Mouse (Mus musculus) kidney, adult 18-20 months (tissue): ENCODE measurements around the gene Itsn1.

Experiments used
- DNase-seq: peaks from one replicate; pipeline ENCODE4 v3.0.0; 2021

Gene Itsn1

DNA sequence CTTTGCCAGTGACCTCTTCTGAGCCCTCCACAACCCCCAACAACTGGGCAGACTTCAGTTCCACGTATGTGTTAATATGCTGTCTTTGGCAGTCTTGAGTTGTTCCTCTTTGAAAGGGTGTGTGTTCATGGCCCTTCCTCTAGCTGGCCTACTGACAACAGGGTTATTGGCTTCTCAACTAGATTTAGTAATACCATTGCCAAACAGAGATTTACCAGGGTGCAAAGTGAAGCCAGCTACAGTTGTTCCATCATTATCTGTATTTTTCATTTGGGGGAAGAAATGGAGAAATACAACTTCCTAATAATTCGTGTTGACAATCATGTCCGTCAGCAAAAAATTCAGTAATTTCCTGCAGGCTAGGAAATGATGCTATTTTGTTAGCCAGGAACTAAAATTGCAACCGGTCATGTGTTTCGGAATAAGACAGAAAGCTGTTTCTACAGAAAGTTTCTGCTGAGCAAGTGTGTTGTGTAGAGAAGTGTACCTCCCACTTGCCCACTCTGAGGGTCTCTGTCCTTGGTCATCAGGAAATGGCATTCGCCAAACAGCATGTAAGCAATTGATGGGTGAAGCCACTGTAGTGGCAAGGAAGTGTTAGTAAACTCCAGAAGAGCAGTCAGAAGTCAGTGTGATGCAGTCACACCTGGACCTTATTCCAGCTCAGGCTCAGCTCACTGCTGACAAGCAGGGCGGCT, 120.0 kb downstream of the Itsn1 start:
- no peak for DNase-seq

DNA sequence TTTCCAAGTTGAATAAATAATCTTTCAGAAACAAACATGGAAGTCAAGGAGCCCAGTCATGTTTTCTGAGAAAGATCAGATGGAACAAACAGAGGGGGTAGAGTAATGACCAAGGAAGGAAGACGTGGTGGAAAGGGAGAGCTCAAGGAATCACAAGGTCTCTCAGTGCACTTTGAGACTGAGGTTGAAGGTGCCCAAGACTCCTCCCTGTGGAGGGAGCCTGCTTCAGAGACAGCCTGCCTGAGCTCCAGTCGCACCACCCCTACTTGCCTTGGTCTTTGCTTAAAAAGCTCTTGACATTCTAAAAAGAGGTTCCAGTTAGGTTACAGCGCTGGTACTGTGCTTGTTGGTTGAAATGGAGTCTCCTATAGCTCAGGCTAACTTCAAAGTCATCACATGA, 121.1 kb downstream of the Itsn1 start:
- no peak for DNase-seq

DNA sequence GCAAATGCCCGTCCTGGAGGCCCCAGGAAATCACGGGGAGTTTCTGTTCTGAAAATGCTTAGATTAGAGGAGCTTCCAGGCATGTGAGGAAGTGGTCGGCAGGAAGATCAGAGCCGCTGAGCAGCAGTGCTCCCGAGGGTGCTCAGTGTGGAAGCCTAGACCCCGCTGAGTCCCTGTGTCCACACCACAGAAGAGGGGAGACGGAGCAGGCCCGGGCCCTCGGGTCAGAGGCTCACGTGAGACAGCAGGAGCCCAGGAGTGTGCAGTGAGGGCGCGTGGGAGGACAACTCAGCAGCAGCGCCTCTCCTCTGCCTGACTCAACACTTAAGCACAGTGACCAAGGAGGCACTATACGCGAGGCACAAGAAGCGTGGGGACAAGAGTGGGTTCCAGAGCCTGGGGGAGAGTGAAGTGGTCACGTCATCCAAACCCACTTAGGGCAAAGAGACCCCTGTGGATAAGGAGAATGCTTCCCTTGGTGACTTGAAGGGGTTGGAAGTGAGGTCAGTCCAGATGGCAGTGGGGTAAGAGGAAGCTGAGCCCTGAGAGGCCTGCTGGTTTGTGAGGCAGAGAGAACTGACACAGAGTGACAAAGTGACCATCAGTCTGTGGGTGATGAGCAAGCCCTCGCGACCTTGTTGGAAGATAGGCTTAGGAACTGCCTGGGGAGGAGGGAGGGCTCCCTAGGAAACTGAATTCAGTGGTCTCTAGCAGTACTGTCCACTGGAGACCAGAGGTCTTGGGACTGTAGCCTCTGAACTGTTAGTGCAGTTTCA, 122.6 kb downstream of the Itsn1 start:
- no peak for DNase-seq

DNA sequence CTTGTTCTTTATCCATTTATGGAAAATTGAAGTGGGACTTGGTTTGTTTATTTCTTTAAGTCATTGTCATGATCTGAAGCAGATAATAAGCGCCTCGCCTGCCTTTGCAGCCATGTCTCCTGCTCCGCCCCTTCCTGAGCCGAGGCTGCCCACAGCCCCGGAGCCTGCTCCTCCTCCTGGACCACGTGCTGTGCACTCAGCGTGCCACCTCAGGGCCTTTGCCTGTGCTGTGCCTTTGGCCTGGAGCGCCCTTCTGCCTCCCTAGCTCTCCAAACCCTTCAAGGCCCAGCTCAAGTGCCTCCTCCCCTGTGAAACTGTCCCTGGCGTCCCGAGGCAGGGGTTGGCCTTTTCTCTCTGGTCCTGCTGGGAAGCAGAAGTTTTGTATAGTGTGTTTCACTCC, 123.7 kb downstream of the Itsn1 start:
- no peak for DNase-seq

DNA sequence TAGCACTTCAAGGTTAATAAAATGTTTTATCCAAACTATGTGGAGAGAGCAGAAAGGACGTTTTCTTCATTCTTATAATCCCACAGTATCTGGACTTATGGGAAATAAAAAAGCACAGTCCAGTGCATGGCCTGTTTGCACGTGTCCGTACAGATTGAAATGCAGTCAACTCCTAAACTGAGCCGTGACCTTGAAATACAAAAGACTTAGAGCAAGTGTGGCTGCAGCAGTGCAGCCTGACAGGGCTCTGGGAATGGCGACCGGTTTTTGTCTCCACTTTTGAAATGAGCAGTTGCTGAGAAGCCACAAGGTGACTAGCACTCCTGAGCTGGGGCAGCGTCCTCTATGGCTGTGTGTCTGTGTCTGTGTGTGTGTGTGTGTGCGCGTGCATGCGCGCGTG, 124.1 kb downstream of the Itsn1 start:
- DNase-seq = no peak

DNA sequence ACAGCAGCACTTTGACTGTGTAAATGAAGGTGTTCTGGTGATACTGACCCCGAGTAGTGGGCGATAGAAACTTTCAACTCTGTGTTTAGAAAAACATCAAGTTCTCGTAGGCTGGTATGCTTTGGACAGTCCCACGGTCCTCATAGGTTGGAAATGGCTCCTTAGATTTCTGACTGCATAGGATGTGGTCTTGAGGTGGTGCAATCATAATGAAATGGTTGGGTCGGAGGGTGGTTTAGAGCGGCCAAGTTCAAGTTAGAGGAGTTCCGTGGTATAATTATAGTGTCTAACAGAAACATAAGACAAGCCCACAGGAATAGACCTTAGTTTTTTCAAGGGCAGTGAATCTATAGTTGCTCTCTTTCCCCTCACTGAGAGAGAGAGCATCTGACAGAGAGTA, 129.6 kb downstream of the Itsn1 start:
- no peak for DNase-seq

DNA sequence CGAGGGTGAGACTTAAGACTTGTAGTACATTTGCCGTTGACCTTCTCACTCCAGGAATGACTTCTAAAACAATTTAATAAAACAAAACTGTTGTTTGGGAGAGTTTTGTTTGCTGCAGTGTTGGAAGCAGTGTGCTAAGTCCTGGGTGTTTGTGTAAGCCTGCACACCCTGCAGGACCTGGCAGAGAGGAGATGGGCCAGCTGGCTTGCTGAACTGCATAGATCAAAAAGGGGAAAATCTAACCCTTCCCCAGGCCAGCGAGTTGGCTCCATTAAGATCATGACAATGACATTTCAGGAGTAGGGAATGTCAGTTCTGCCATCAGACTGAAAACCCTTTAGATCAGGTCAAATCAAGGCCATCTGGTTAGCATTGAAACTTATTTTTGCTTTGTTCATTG, 130.1 kb downstream of the Itsn1 start:
- no peak for DNase-seq

DNA sequence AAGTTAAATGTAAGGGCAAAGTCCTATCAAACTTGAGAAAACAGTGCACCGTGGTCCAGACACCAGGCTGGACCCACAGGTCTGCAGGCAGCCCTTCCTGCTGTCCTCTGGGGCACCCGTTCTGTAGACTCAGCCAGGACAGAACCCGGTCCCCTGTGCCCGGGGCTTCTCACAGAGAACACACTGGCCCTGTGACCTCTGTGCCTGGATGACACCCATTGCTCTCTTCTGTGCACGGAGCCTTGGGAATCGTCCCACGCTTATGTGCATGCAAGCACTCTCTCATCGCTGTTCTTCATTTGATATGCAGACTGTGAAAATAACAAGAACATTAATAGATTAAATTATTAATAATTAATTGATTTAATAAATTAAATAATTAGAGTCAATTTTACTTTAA, 130.9 kb downstream of the Itsn1 start:
- no peak for DNase-seq

DNA sequence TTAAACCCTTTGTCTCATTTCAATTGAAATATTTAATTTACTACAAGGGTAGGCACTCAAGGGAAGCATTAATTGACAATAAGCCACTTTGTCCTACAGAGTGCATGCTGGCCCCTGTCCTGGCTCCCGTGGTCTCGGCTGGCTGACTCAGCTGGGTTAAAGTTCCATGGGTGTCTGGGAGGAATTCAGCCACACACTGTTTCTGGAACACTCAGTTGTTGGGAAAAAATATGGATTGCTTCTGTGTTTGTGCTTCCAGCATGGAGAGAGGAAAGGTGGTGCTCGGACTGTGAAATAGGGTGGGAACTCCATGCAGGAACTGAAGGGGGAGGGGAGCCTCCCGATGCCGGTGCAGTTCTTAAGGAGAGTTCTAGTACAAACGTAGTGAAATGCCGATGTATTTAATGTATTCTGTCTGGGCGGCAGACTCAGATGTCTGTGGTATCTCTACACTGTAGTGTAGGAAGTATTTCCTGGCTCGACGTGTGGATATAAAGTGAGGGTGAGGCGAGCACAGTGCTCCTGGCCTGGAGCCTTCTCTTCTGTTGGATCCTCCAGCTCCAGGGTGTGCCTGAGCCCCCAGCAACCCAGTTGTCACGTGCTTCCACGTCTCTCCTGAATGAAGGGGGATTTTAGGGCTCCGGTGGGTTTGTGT, 131.5 kb downstream of the Itsn1 start:
- DNase-seq = peak; percentile 62

DNA sequence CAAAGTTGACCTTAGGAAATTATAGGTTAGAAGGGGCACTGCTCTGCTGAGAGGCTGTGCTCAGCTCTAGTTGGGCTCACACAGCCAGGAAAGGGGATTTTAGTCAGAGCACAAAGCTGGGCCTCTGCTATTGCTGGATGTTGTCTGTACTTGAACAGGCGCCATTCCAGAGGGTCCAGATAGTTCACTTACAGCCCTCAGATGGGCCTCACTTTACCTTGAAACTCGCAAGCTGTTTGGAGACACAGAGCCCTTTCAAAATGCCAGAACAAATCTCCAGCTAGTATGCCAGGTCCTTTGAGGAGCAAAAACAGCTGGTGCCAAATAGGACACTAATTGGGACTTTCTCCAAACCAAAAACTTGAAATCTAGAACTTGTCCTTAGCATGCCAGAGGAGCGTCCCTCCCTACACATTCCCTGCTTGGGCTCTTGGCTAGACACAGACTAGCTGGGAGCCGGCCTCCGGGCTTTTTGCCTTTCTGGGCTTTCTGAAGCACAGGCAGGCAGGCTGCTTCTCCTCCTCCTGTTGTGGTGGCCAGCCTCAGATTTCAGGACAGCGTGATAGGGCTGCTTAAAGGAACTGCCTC, 132.8 kb downstream of the Itsn1 start:
- no peak for DNase-seq

DNA sequence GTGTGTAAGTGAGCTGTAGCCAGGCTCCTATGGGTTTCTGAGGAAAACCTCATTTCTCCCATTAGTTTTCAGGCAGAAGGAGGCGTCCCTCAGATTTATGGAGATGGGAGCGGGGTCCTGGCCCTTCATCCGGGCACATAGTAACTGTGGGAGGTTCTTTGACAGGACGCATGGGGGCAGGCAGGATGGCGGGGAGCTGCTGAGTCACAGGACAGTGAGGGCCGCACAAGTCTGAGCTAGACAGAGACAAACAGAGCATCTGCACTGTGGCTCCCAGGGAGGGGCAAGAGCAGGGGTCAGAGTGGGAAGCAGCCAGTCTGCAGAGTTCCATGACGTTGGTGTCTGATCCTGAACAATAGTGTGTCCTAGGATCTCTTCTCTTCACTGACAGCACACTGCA, 133.8 kb downstream of the Itsn1 start:
- peak; percentile 28 for DNase-seq

DNA sequence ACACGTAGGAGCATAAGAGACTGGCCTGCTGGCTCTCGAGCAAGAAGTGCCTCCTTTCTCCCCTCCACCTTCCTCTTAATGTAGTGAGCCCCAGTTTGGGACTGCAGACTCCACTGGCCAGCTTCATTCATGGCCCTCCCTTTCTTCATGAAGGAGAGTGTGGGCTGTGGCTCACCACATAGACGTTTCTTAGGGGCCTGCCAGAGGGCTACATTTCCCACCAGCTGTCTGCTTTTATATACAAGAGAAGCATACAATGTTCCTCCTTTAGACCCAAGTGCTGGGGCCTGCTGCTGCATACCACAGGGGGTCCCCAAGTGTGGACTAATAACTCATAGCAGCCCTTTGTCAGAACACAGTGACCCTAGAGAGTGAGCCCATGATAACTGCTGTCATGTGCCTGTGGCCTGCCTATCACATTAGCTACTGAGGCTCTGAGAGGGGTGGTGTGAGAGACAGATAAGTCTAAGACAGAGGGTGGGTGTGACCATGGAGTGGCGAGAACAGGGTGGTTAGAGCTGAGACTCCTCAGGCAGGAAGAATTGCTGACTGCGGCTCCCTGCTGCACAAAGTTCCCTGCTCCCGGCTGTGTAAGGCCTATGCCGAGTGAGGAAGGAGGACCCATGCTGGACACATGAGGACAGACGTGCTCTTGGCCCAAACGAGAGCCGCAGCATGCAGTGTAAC, 135.7 kb downstream of the Itsn1 start:
- DNase-seq = no peak

DNA sequence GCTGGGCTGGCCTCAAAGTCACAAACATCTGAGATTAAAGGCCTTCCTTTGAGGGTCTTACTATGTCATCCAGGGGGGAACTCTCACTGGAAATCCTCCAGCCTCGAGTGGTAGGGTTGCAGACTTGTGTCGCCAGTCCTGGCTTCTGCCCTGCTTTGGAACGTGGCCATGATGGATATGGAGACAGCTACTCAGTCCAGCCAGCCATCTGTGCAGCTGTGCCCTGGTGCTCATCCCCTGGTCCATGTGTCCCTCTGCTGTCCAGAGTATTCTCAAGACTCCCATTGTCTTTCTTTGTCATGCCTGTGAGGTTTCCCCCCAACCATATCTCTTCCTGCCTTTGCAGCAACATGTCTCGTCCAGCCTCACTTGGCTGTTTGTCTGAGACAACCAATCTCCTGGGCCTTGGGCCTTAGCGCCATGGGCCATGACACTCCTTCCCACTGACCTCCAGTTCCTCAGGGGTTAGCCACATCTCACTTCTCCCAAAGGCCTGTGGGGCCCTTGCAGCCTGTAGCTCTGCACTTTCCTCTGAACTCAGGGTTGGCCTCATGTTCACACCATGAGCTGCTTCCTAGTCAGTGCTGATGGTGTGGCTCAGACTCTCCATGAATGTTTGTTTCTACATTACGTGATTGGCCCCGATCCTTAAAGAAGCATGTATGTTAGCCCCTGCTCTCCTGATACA, 136.6 kb downstream of the Itsn1 start:
- no peak for DNase-seq

DNA sequence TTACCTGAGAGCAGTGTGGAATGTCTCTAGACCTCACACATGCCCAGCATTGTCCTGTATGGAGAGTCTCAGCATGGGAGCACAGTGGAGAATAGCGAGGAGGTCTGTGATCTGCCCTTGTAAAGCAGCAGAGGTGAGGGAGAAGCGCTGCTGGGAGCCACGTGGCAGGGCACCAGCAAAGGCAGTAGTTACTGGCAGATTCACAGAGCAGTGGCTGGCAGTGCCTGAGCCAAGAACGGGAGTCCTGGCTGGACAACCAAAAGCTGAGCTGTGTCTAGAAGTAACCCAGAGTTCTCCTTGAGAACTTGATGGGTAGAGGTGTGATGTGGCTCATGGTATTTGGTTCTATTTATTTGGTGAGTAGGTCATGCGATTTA, 137.2 kb downstream of the Itsn1 start:
- no peak for DNase-seq

DNA sequence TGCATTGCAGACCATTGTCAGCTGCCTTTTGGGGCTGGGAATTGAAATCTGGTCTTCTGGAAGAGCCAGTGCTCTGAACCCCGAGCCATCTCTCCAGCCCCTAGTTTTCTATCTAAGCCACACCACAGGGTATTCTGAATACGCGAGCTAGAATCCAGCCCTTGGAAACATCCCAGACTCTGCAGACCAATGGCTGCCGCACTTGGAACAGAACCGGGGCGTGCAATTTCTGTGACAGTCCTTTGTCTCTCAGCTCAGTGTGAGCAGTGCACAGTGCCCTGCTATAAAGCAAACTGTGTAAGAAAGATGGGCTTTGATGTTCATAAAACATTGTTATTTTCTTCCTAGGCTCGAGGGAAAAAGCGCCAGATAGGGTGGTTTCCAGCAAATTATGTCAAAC, 138.6 kb downstream of the Itsn1 start:
- DNase-seq = no peak

DNA sequence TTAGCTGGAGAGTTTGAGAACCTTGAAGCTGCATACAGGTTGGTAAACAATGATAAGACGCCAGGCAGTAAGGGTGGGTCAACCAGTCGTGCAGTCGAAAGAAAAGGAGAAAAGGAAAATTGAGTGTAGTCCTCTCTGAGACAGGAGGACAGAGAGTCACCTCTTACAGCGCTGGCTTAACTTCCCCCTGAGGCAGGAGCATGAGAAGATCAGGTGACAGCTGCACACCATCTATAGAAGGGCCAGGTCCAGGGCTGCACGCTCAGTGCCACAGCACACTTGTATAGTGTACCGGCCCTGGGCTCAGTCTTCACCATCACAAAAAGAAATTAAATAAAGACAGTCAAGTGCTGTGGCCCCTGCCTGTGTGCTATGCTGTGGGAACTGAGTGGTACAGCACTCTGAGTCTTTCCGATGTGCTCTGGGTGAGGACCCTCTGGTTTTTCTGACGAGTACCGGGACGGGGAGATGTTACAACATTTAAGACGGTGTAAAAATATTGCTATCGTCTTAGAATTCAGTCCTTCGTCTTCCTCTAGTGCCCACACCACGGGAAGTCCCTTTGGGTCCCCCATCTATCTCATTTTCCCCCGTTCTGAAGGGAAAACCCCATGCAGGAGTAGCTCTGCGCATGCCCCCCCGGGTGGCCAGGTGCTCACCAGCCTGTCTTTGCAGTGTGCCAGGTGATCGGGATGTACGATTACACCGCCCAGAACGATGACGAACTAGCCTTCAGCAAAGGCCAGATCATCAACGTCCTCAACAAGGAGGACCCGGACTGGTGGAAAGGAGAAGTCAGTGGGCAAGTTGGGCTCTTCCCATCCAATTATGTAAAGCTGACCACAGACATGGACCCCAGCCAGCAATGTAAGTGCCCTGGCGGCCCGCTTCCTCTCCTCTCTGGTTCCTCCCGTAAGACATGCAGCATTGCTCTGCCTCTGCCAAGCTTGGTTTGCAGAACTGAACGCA, 140.1 kb downstream of the Itsn1 start:
- no peak for DNase-seq

DNA sequence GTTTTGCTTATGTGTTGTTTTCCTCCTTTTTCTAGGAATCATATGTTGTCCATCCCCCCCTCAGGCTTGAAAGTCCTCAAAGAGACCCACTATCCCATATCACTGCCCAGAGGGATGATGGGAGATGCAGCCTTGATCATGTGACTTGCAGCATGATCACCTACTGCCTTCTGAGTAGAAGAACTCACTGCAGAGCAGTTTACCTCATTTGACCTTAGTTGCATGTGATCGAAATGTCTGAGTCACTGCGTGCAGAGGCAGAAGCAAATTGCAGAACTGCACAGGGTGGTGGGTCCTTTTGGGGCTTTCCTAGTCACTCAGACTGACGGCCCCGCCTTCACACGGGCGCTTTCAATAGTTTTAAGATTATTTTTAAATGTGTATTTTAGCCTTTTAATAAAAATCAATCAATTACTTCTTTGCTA, 141.1 kb downstream of the Itsn1 start:
- no peak for DNase-seq

DNA sequence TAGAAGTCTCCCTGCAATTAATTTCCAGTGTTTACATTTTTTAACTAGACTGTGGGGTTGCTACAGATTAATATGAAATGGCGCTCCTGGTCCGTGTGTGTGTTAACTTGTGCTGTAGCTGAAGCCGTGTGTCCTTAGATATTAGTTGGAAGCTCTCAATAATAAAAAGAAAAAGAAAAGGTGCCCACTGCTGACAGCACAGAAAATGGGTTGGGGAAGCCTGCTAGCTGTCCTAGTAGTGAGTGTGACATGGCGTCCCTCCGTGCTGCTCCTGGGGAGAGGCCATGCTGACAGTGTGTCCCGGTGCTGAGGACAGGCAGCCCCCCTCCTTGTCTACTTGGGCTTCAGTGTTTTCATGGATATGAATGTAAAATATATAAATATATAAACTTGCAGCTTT, 142.1 kb downstream of the Itsn1 start:
- DNase-seq = no peak

DNA sequence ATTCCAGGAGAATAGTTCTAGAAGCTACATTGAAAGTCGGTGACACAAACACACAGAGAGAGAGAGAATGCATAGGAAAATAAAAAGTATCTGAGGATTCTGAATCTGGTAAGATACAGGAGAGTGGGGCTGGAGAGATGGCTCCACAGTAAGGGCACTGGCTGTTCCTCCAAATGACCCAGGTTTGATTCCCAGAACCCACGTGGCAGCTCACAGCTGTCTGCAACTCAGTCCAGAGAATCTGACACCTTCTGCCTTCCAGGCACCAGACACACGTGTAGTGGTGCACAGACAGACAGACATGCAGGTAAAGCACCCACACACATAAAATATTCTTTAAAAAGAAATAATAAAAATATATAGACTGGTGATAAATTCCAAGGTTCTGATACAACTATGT, 144.6 kb downstream of the Itsn1 start:
- DNase-seq = no peak

DNA sequence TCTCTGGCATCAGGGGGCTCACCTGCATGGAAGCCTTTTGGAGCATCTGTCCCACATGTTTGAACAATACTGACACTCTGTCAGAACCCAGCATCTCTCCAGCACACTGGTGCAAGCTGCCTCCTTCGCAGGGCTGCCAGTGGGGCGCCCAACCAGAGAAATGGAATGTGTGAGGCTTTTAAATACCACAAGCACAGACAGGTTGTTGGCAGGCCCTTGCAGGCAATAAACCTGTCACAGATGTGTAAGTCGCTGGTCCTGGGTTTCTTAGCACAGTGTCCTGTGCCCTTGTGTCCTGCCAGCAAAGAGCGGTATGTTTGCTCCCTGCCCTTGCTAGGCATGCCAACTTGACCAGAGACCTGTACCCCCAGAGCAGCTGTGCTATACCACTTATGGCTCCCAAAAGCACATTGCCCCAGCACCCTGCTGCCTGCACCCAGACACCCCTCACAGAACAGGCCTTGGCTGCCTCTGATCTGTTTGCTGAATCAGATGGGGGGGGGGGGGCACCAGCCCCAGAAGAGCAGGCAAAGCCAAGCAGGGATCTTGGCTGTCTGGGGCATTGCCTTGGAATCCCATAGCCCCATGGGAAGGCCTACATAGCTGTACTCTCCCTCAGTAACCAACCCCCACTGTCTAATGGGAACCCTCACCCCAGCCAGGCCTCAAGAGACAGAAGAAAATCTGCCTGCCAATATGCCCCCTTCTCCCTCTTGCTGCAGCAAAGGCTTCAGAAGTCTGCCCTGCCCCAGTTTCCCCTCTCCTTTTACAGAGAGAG, 146.7 kb downstream of the Itsn1 start:
- peak; percentile 28 for DNase-seq

DNA sequence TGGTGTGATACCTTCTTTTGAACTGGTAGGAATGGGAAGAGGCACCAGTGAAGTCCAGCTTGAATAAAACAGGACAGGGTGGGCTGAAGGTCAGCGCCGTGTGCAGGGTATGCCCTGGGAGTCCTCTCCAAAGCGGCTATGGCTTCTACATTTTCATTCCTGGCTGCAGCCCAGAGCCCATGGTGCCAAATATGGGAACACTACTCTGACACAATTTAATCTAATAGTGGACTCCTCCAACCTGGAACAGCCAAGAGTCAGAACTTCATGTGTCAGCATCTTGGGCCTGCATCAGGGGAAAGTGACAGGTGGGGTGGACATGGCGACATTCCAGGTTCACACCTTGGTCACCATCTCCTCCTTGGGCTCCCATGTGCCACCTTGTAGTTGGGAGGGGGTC, 147.4 kb downstream of the Itsn1 start:
- no peak for DNase-seq
